Mouse (Mus musculus): Measurements from ENCODE around the gene Gm16442. TPM values are rescaled to one million over a fixed set of nuclear protein-coding genes. Genes with fewer than 3 reads are reported as not detected.
"Not testable (repeated sequence)": the region's sequence is repeated elsewhere in the genome, so short reads cannot be mapped to it uniquely, and the experiment has no call there.

Gm16442 gene
- not detected for total RNA-seq (2021)
- long read RNA-seq, experiment 1: 0 reads
- long read RNA-seq, experiment 2: 0 reads

DNA sequence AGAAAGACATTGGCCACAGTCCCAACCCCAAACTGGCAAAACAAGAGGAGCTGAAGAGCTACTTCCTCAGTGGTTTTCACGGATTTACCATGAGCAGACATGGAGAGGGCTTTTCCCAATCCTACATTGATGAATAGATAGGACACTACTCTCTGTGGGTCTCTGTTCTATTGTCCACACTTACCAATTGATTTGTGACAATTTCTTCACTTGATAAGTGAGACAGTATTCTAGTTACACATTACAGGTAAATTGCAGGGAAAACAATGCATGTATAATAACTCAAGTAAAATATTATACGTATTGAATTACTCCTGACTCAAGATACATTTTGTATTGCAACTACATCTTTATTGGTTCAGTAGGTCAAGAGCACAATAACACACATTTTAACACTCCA lies at the start of gene Gm16442:
Gene Gm16442, minus strand, starts transcription at position 101 of the 400 bp plus-strand sequence.
- H3K4me3 ChIP-seq; DNase-seq; intact Hi-C loops (cut with DNase I); H3K27ac ChIP-seq: not testable (repeated sequence)

DNA sequence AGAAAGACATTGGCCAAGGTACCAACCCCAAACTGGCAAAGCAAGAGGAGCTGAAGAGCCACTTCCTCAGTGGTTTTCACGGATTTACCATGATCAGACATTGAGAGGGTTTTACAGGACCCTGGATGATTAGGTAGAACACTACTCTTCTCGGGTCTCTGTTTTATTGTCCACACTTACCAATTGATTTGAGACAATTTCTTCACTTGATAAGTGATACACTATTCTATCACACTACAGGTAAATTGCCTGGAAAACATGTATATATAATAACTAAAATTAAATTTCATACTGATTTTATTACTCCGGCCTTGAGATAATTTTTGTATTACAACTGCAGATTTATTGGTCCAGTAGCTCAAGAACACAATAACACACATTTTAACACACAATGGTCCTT lies 45.9 kb upstream of the Gm16442 start, which contains the start of gene Vmn1r94:
Gene Vmn1r94, minus strand, starts transcription at position 101 of the 400 bp plus-strand sequence.
- H3K27ac ChIP-seq; intact Hi-C loops (cut with DNase I); H3K4me3 ChIP-seq; DNase-seq: not testable (repeated sequence)

DNA sequence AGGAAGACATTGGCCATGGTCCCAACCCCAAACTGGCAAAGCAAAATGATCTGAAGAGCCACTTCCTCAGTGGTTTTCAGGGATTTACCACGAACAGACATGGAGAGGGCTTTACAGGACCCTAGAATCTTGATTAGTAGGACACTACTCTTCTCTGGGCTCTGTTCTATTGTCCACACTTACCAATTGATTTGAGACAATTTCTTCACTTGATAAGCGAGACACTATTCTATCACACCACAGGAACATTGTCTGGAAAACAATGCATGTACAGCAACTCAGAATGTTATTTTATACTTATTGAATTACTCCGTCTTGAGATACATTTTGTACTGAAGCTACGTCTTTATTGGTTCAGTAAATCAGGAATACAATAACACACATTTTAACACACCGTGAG lies 16.6 kb upstream of the Gm16442 start, which contains the start of gene Vmn1r93:
Gene Vmn1r93, minus strand, starts transcription at position 101 of the 400 bp plus-strand sequence.
- H3K27ac ChIP-seq; DNase-seq; intact Hi-C loops (cut with DNase I); H3K4me3 ChIP-seq: not testable (repeated sequence)

DNA sequence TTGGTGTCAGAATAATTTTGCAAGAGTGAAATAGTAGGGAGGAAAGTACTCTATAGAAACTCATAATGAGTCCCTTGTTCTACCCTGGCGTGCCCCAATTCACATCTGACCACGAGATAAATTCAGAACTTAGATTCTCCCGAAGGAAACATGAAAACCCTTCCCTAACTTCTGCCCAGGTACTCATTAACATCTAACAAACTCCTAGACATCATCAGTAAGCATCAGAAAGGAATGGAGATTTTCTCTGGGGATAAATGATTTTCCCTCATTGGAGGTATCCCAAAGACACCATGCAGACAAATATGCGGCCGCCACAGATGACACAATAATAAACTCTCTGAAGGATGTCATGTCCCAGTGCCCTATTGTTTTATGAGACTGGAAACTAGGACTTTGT lies 23.0 kb downstream of the Gm16442 start, which contains the start of gene Vmn1r91:
Gene Vmn1r91, plus strand, starts transcription at position 301 of the 400 bp plus-strand sequence.
- intact Hi-C loops (cut with DNase I): not testable (repeated sequence)

DNA sequence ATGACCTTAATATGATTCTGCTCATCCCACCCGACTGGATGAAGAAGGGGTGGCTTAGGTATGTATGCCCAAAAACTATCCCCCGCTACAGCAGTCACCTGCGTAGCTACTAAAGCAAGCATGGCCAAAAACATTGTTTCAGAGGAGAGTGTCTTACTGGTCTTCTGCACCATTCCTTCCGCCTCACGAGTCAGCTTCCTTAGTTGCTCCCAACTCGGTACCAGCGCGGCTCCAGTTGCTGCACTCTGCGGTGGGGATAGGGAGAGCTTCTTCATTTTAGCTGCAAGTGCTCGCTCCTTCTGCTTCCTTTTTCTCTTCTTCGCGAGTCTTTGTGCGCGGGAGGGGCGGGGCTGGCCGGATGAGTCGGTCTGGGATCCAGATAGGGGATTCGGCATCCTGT lies 44.3 kb downstream of the Gm16442 start:
- intact Hi-C loops (cut with DNase I); H3K27ac ChIP-seq; DNase-seq; H3K4me3 ChIP-seq: not testable (repeated sequence)

More for the DNA sequence above, 23.0 kb downstream of the Gm16442 start, which contains the start of gene Vmn1r91:
- not testable (repeated sequence) for DNase-seq, H3K4me3 ChIP-seq, H3K27ac ChIP-seq

Other genes starting within 250 kb of the Gm16442 start
- not detected for gene Ceacam19, start 234.6 kb downstream of the Gm16442 start, total RNA-seq (2021)
- gene Pvr, start 201.4 kb downstream of the Gm16442 start, total RNA-seq (2021): 1 to 10 TPM; 5.9 to 6.3 TPM
- not detected for gene Igsf23, start 171.8 kb downstream of the Gm16442 start, total RNA-seq (2021)
- not detected for gene Ceacam20, start 157.2 kb downstream of the Gm16442 start, total RNA-seq (2021)
- gene Nlrp9b, start 131.1 kb downstream of the Gm16442 start, total RNA-seq (2021): not detected
- gene Vmn1r91, start 22.9 kb downstream of the Gm16442 start, total RNA-seq (2021): not detected
- gene Vmn1r93, start 16.5 kb upstream of the Gm16442 start, total RNA-seq (2021): not detected
- gene Vmn1r94, start 45.8 kb upstream of the Gm16442 start, total RNA-seq (2021): not detected
- not detected for gene Vmn1r95, start 71.1 kb upstream of the Gm16442 start, total RNA-seq (2021)
- gene Gm6164, start 83.0 kb upstream of the Gm16442 start, total RNA-seq (2021): not detected
- not detected for gene Gm4498, start 111.2 kb upstream of the Gm16442 start, total RNA-seq (2021)
- not detected for gene Gm5890, start 140.3 kb upstream of the Gm16442 start, total RNA-seq (2021)
- gene Gm4133, start 211.5 kb upstream of the Gm16442 start, total RNA-seq (2021): not detected